13 mouse cellular contexts compared by ENCODE assay signal in the genomic region with DNA sequence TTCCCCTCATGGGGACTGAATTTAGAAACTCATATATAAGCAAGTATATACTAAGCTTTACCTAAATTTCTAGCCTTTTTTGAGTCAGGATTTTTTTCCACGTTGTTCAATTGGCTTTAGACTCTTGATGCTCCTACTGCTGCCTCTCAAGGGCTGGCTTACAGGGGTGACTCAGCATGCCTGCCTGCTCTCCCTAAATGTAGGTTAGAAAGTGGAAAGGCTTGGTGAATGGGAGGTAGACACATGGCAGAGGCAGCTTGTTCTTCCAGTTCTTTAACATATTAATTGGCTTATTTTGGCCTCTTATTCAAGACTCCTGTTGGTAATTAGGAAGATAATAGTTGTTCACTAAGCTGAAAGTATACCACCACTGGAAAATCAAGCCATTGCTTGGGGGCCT.
"Had no signal": no experiment of that assay in that cellular context is flagged by ENCODE, and none has a peak within 500 bp of the region (broad histone marks: within the 10 kb centered on the region; RNA-seq: fewer than 3 reads in every experiment).

No protein-coding gene starts in this region.

- H3K4me3 ChIP-seq: left cerebral cortex, adult 2 months; limb, embryonic 10.5 days; liver, embryonic 15.5 days; midbrain, embryonic 15.5 days; neural tube, embryonic 12.5 days had no signal

- H3K9me3 ChIP-seq: limb, embryonic 10.5 days; liver, embryonic 15.5 days; midbrain, embryonic 15.5 days; neural tube, embryonic 12.5 days had no signal

- H3K4me2 ChIP-seq: liver, embryonic 11.5 days; liver, embryonic 15.5 days; midbrain, embryonic 15.5 days; neural tube, embryonic 12.5 days had no signal

- DNase-seq: kidney, postnatal 10 days; lung, adult 2 months; lung, postnatal 36 days; thymus, adult 18-20 months; thymus, postnatal 14 days had no signal

- H3K9ac ChIP-seq: liver, embryonic 15.5 days; midbrain, embryonic 15.5 days; neural tube, embryonic 12.5 days had no signal

- ATAC-seq: lung, postnatal 0 days; midbrain, embryonic 15.5 days had no signal

- H3K27ac ChIP-seq: left cerebral cortex, adult 2 months; limb, embryonic 10.5 days; liver, embryonic 15.5 days; midbrain, embryonic 15.5 days; neural tube, embryonic 12.5 days; stomach, postnatal 0 days had no signal

- H3K36me3 ChIP-seq: limb, embryonic 10.5 days; liver, embryonic 15.5 days; midbrain, embryonic 15.5 days; neural tube, embryonic 12.5 days had no signal

- H3K4me1 ChIP-seq: limb, embryonic 10.5 days; liver, embryonic 15.5 days; midbrain, embryonic 15.5 days; neural tube, embryonic 12.5 days had no signal

- H3K27me3 ChIP-seq: liver, embryonic 15.5 days; midbrain, embryonic 15.5 days; neural tube, embryonic 12.5 days had no signal
